Mouse (Mus musculus): ENCODE data around the gene 4932414N04Rik. TPM values are rescaled to one million over a fixed set of nuclear protein-coding genes. Genes with fewer than 3 reads are reported as not detected.
A peak's percentile ranks its signal among the peaks of the same experiment; 100 is the strongest.
"Not testable (repeated sequence)": the region's sequence is repeated elsewhere in the genome, so short reads cannot be mapped to it uniquely, and the experiment has no call there.

The 4932414N04Rik gene
- total RNA-seq (2014; fragmentation: Nextera tagmentation) (not detected in 2 replicates), total RNA-seq (2017) (not detected in 2 replicates)

DNA sequence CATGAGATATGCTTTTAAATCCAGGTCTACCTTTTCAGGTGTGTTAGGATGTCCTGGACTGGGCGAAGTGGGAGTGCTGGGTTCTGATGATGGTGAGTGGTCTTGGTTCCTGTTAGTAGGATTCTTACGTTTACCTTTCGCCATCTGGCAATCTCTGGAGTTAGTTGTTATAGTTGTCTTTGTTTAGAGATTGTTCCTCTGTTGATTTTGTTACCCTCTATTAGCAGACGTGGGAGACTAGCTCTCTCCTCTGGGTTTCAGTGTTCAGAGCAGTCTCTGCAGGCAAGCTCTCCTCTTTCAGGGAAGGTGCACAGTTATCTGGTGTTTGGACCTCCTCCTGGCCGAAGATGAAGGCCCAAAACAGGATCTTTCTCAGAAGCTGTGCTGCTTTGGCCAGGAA lies at the start of gene 4932414N04Rik:
Gene 4932414N04Rik (plus strand): TSS at position 301 of the 400 bp plus-strand sequence.
- not testable (repeated sequence) for ATAC-seq (replicated peaks; ENCODE audit: low FRiP score, low TSS enrichment, poor library complexity, severe bottlenecking)

GRCm38 (mm10) chr2:68732216-68732615 lies 75.9 kb downstream of the 4932414N04Rik start:
- ATAC-seq (replicated peaks; ENCODE audit: low FRiP score, low TSS enrichment, poor library complexity, severe bottlenecking): no peak

GRCm38 (mm10) chr2:68739772-68740739 lies 83.8 kb downstream of the 4932414N04Rik start:
- ATAC-seq (replicated peaks; ENCODE audit: low FRiP score, low TSS enrichment, poor library complexity, severe bottlenecking): no peak

DNA sequence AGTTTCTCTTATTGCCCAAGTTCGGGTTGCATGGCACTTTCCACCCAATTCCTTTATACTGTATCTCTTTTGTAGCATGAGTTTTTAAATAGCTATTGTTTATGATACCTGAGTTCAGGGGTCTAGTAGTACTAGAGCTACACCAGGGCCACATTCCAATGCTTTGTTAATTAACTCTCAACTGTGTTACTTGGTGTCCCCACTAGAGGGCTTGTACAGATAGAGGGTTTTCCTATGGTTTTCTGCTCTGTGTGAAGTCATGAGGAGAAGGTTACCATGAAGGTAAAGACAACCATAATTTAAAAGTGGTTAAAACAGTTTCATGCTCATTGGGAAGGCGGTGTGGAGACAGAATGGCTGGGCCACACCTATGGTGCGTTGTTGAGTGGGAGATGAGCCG lies 88.3 kb downstream of the 4932414N04Rik start:
- peak; percentile 65; the same call in 1 of the 2 replicates for ATAC-seq (replicated peaks; ENCODE audit: low FRiP score, low TSS enrichment, poor library complexity, severe bottlenecking)

GRCm38 (mm10) chr2:68756179-68756578 lies 99.9 kb downstream of the 4932414N04Rik start:
- no peak for ATAC-seq (replicated peaks; ENCODE audit: low FRiP score, low TSS enrichment, poor library complexity, severe bottlenecking)

- no peak for ATAC-seq (replicated peaks; ENCODE audit: low FRiP score, low TSS enrichment, poor library complexity, severe bottlenecking)
Measured at GRCm38 (mm10) chr2:68756793-68757192, 100.5 kb downstream of the 4932414N04Rik start.

DNA sequence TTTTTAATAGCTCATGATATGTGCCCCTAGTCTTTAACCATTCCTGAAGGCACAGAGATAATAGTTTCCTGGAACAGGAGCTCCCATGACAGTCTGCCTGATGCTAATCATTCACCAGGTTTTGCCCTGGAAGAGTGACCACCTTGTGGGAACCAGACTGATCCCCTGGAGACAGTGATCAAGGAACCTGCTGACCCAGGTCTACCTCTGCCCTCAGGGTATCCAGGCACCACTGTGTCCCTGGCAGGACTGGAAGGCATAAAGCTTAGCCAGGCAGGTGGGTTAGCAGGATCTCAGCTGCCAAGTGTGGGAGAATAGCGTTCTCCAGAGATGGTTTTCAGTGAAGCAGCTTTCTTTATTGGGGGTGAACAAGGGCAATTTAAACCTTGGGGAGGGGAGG lies 109.1 kb downstream of the 4932414N04Rik start:
- no peak for ATAC-seq (replicated peaks; ENCODE audit: low FRiP score, low TSS enrichment, poor library complexity, severe bottlenecking)

DNA sequence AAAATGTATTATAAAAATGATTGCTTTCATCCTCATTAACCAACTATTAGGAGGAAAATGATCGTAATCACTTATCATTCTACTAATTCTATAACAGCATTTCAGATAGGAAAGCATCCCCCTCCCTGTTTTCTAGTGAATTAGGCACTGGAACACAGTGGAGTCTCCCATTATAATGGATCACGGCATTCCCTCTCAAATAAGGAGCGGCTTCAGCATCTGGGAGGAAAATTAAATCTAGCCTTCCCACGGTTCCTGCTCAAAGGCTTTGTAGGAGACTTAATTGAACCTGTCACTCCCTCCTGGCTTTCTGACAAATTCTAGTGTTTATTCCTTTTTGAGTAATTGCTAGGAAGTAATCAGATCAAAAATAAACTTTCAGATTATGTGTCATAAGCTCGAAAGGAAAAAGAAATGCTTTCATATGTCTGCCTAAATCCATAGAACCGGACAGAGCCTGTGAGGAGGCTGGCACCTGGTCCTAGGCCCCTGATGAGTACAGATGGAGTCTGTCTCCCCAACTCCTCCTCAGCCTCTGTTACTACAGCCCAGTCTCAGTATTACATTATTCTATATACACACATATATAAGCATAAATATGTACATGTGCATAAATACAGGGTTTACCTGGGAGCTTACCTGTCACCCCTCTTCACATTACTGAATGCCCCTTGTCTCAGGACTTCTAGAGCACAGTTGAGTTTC lies 111.1 kb downstream of the 4932414N04Rik start:
- ATAC-seq (replicated peaks; ENCODE audit: low FRiP score, low TSS enrichment, poor library complexity, severe bottlenecking): no peak

DNA sequence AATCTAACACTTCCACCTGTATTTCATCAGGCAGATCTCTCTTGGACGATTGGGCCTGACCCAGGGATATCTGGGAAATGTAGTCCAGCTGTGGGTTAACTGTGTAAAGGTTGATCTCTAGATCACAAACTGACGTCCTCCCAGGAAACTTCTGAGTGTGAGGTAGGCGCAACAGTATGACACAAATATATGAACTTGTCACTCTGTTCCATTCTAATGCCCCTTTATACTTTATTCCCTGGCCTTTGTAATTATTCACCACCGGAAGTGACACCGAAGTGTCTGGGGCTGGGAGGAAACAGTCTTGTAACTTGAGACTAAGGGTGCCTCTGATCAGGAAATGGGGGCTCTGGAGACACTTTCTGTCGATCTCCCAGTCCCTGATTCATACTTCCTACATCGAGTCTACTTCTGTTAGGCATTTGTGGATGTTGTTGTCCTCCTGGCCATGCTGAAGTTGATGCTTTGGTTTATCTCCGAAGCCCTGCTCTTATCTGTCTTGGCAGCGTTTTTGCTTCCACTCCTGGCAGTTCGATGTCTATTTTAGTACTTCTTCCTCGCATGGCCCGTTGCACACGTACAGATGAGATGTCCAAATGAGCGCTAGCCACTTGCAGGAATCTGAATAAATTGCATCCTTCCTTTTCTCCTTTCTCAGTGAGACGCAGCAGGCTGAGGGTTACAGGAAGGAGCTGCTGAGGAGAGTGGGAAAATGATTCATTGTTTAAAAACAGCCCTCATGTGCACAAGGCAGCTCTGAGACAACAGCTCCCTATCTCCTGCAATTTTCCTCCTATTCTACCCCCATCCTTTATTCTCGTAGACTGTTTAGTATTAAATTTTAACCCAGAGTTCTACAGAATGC lies 126.2 kb downstream of the 4932414N04Rik start:
- peak; percentile 54; the same call in 1 of the 2 replicates for ATAC-seq (replicated peaks; ENCODE audit: low FRiP score, low TSS enrichment, poor library complexity, severe bottlenecking)

DNA sequence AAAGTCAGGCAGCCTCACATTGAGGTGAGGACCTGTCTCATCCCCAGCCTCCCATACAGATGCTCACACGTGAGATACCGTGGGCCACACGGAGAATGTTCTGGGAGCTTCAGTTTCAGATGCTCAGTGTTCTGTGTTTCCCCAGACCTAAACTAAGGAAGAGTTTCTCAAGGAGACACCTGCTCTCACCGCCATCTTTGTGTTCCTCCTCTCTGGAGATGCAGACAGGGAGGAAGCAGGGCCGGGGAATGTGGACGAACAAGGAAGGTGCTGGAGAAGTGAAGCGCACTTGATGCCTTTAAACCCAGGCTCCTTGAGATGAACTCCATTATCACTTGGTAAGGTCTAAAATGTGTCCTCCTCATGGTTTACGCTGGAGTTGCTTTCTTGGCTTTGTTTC lies 127.4 kb downstream of the 4932414N04Rik start:
- not testable (repeated sequence) for ATAC-seq (replicated peaks; ENCODE audit: low FRiP score, low TSS enrichment, poor library complexity, severe bottlenecking)

GRCm38 (mm10) chr2:68784710-68785427 lies 128.6 kb downstream of the 4932414N04Rik start:
- peak; percentile 96 for ATAC-seq (replicated peaks; ENCODE audit: low FRiP score, low TSS enrichment, poor library complexity, severe bottlenecking)

- no peak for ATAC-seq (replicated peaks; ENCODE audit: low FRiP score, low TSS enrichment, poor library complexity, severe bottlenecking)
Measured at GRCm38 (mm10) chr2:68787161-68787675, 130.9 kb downstream of the 4932414N04Rik start.

DNA sequence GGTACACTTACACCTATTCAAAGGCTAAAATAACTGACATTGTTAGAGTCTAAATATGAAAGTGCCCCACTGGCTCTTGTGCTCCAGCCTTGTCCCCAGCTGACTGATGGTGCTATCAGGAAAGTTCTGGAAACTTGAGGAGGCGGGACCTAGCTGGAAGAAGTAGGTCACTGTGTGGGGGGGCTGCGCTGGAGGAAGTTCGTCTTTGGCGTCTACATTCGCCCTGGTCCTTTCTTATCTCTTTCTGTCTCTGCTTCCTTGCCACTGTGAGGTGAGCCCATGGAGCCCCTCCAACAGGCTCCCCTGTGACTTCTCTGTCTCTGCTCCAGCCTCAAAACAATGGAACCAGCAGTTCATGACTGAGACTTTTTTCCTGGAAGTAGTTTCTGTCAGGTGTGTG lies 136.0 kb downstream of the 4932414N04Rik start:
- no peak for ATAC-seq (replicated peaks; ENCODE audit: low FRiP score, low TSS enrichment, poor library complexity, severe bottlenecking)

GRCm38 (mm10) chr2:68793472-68793871 lies 137.2 kb downstream of the 4932414N04Rik start:
- ATAC-seq (replicated peaks; ENCODE audit: low FRiP score, low TSS enrichment, poor library complexity, severe bottlenecking): no peak

DNA sequence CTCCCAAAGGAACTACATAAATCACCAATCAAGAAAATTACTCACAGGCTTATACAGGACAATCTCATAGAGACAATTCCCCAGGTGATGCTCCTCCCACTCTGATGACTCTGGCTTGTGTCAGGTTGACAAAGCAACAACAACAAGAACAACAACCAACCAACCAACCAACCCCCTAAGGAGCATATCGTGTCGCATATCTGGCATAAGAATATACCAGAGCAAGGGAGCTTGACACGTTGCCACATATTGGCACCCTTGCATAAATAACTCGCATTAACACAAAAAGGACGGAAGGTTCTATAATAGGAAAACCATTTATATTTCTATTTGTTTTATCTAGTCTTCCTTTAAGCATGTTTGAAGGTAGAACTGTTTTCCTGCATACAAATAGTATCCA lies 137.9 kb downstream of the 4932414N04Rik start:
- no peak for ATAC-seq (replicated peaks; ENCODE audit: low FRiP score, low TSS enrichment, poor library complexity, severe bottlenecking)

GRCm38 (mm10) chr2:68794616-68795015 lies 138.3 kb downstream of the 4932414N04Rik start:
- ATAC-seq (replicated peaks; ENCODE audit: low FRiP score, low TSS enrichment, poor library complexity, severe bottlenecking): no peak

GRCm38 (mm10) chr2:68796011-68796775 lies 139.9 kb downstream of the 4932414N04Rik start:
- ATAC-seq (replicated peaks; ENCODE audit: low FRiP score, low TSS enrichment, poor library complexity, severe bottlenecking): no peak

- ATAC-seq (replicated peaks; ENCODE audit: low FRiP score, low TSS enrichment, poor library complexity, severe bottlenecking): no peak
Measured at GRCm38 (mm10) chr2:68797106-68797505, 140.8 kb downstream of the 4932414N04Rik start.

All from megakaryocyte-erythroid progenitor cell, adult 5-6 weeks (primary cell).